Mouse (Mus musculus): ENCODE measurements at regions not wholly inside any gene's neighbourhood (a gene's known extent, or its start where the extent isn't known, plus 50 kb on each side); places are given as distances from the start of the nearest gene placed in this dataset.

- DNase-seq (ENCODE audit: low spot score) = peak; percentile 1
These were observed 146.1 kb downstream of the Gpat3 start for GRCm38 (mm10) chr5:100991626-100992025.

- no peak for DNase-seq (ENCODE audit: low spot score)
These were observed 137.0 kb downstream of the Gpat3 start for GRCm38 (mm10) chr5:100982573-100982936.

GRCm38 (mm10) chr5:100981849-100982572 lies 136.5 kb downstream of the Gpat3 start:
- DNase-seq (ENCODE audit: low spot score) = no peak

- no peak for DNase-seq (ENCODE audit: low spot score)
These were observed 131.2 kb downstream of the Gpat3 start for GRCm38 (mm10) chr5:100976736-100977135.

- no peak for DNase-seq (ENCODE audit: low spot score)
These were observed 105.7 kb downstream of the Gpat3 start for GRCm38 (mm10) chr5:100951210-100951609.
